In the genomic region with DNA sequence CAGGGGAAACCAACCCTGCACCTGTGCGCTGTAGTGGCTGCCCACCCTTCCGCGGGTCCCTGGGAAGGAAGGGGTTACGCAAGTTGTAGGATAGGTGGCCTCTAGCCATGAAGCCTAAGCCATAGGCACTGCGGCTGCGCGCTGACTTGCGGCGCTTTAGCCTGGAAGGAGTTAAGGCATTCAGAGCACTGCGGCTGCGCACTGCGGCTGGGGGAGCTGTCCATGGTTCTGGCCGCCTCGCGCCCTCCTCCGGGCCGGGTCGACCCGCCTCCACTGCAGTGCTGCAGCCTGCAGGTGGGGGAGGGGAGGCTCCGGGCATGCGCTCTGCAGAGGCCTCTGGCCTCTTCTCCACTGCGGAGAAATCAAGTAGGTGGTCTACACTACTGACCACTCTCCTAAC, we compare ENCODE assay signal across 7 mouse cellular contexts. TPM values are rescaled to one million over a fixed set of nuclear protein-coding genes. Genes with fewer than 3 reads are reported as not detected.
DNase-seq lines count a peak whose midpoint lies in the region; ATAC-seq and TF ChIP-seq lines count a peak whose summit lies in the region.

No protein-coding gene starts in this region.

- peak; percentile 19; the same call in 1 of the 2 replicates for ATAC-seq in heart, embryonic 12.5 days (ENCODE audit: insufficient number of reproducible peaks, low FRiP score)
- ATAC-seq in kidney, postnatal 0 days (replicated peaks; ENCODE audit: low FRiP score, low read depth), result 0 out of 2 replicates have a peak, but pooled peaks have one; percentile 9

- peaks cover 50% of the 10 kb centered on the region for H3K27me3 ChIP-seq in forebrain, embryonic 10.5 days (ENCODE audit: poor library complexity, severe bottlenecking)
- peaks cover 61% of the 10 kb centered on the region for H3K27me3 ChIP-seq in heart, embryonic 12.5 days (replicated peaks)
- peaks cover 37% of the 10 kb centered on the region for H3K27me3 ChIP-seq in kidney, postnatal 0 days (ENCODE audit: insufficient read depth, low read length)
- peaks cover 2% of the 10 kb centered on the region; the same call in 1 of the 2 replicates for H3K27me3 ChIP-seq in splenic B cell, adult 2 months (ENCODE audit: control insufficient read depth, insufficient read depth, low read length, poor library complexity, severe bottlenecking)

- H3K9ac ChIP-seq in heart, embryonic 12.5 days, result no peak overlapping the region
- H3K9ac ChIP-seq in kidney, postnatal 0 days (ENCODE audit: low read depth, low read length), result no peak overlapping the region

- peak; percentile 74 for DNase-seq in brain, embryonic 18.5 days (ENCODE audit: low read depth, low spot score)
- DNase-seq in forebrain, embryonic 10.5 days (ENCODE audit: extremely low spot score, low spot score), result peak; percentile 93
- DNase-seq in kidney, postnatal 0 days (ENCODE audit: low spot score), result peak; percentile 84
- peak; percentile 75 for DNase-seq in liver
- DNase-seq in naive thymus-derived CD4-positive, alpha-beta T cell, adult 2 months (ENCODE audit: low read depth), result peak; percentile 43
- DNase-seq in splenic B cell, adult 2 months (ENCODE audit: low read depth, low spot score), result peak; percentile 84

- peaks cover 11% of the 10 kb centered on the region for H3K36me3 ChIP-seq in forebrain, embryonic 10.5 days (replicated peaks)
- H3K36me3 ChIP-seq in heart, embryonic 12.5 days, result no peaks in the 10 kb centered on the region
- H3K36me3 ChIP-seq in kidney, postnatal 0 days (ENCODE audit: insufficient read depth, low read length), result no peaks in the 10 kb centered on the region
- H3K36me3 ChIP-seq in splenic B cell, adult 2 months (ENCODE audit: control insufficient read depth, insufficient read depth, low read length, poor library complexity, severe bottlenecking), result no peaks in the 10 kb centered on the region; the same call in 1 of the 2 replicates

- H3K27ac ChIP-seq in forebrain, embryonic 10.5 days, result 0 out of 2 replicates have a peak overlapping the region, but pooled peaks have one; percentile 11
- no peak overlapping the region for H3K27ac ChIP-seq in heart, embryonic 12.5 days (ENCODE audit: poor library complexity, severe bottlenecking)
- H3K27ac ChIP-seq in kidney, postnatal 0 days, result no peak overlapping the region

- H3K4me1 ChIP-seq in forebrain, embryonic 10.5 days, result peaks cover 63% of the 10 kb centered on the region
- peaks cover 28% of the 10 kb centered on the region for H3K4me1 ChIP-seq in heart, embryonic 12.5 days (replicated peaks)
- peaks cover 3% of the 10 kb centered on the region; the same call in 1 of the 2 replicates for H3K4me1 ChIP-seq in kidney, postnatal 0 days (replicated peaks; ENCODE audit: insufficient read depth, low read length)

- peak overlapping the region; percentile 74 for H3K4me3 ChIP-seq in forebrain, embryonic 10.5 days
- H3K4me3 ChIP-seq in heart, embryonic 12.5 days, result no peak overlapping the region
- no peak overlapping the region for H3K4me3 ChIP-seq in kidney, postnatal 0 days (replicated peaks; ENCODE audit: low read depth, low read length)

- WGBS in forebrain, embryonic 10.5 days, result under 1% methylated on average over 22 of the region's 22 CpGs
- under 1% methylated on average over 22 of the region's 22 CpGs for WGBS in heart, embryonic 12.5 days
- under 1% methylated on average over 21 of the region's 22 CpGs for WGBS in kidney, postnatal 0 days

- TF ChIP-seq CTCF in kidney, postnatal 0 days (IDR thresholded peaks at IDR 0.05; ENCODE audit: low read depth), result no peak

- no peaks in the 10 kb centered on the region for H3K9me3 ChIP-seq in forebrain, embryonic 10.5 days
- no peaks in the 10 kb centered on the region for H3K9me3 ChIP-seq in heart, embryonic 12.5 days (replicated peaks)
- no peaks in the 10 kb centered on the region for H3K9me3 ChIP-seq in kidney, postnatal 0 days (replicated peaks; ENCODE audit: low read length)

- 0 out of 2 replicates have a peak overlapping the region, but pooled peaks have one; percentile 22 for H3K4me2 ChIP-seq in heart, embryonic 12.5 days
- H3K4me2 ChIP-seq in kidney, postnatal 0 days (ENCODE audit: low read length), result 0 out of 2 replicates have a peak overlapping the region, but pooled peaks have one; percentile 13

RNA-seq across cellular contexts. Expression of a gene that starts 3.3 kb away (rescaled TPM):
- polyA plus RNA-seq in forebrain, embryonic 10.5 days (2016; fragmentation: Nextera tagmentation; extraction: Ambion mirVana), result 0.80 and 0.84 TPM in 2 replicates
- polyA plus RNA-seq in heart, embryonic 12.5 days (2016; fragmentation: Nextera tagmentation; extraction: Ambion mirVana), result 0.15 and 0.17 TPM in 2 replicates
- polyA plus RNA-seq in kidney, postnatal 0 days (2015; fragmentation: Nextera tagmentation; extraction: Ambion mirVana), result 0.26 and 0.30 TPM in 2 replicates

RNA-seq across cellular contexts. Expression of a gene that starts 21.6 kb away (rescaled TPM):
- polyA plus RNA-seq in forebrain, embryonic 10.5 days (2016; fragmentation: Nextera tagmentation; extraction: Ambion mirVana), result 0.29 and 0.48 TPM in 2 replicates
- 0.12 TPM in 1 of 2 replicates, not detected in the other for polyA plus RNA-seq in heart, embryonic 12.5 days (2016; fragmentation: Nextera tagmentation; extraction: Ambion mirVana)
- 376 and 408 TPM in 2 replicates for polyA plus RNA-seq in kidney, postnatal 0 days (2015; fragmentation: Nextera tagmentation; extraction: Ambion mirVana)

RNA-seq across cellular contexts. Expression of a gene that starts 40.0 kb away (rescaled TPM):
- polyA plus RNA-seq in forebrain, embryonic 10.5 days (2016; fragmentation: Nextera tagmentation; extraction: Ambion mirVana), result 74.6 and 76.2 TPM in 2 replicates
- polyA plus RNA-seq in heart, embryonic 12.5 days (2016; fragmentation: Nextera tagmentation; extraction: Ambion mirVana), result 54.7 and 55.3 TPM in 2 replicates
- 80.6 and 83.0 TPM in 2 replicates for polyA plus RNA-seq in kidney, postnatal 0 days (2015; fragmentation: Nextera tagmentation; extraction: Ambion mirVana)

RNA-seq across cellular contexts. Expression of a gene that starts 45.1 kb away (rescaled TPM):
- polyA plus RNA-seq in forebrain, embryonic 10.5 days (2016; fragmentation: Nextera tagmentation; extraction: Ambion mirVana), result 190 and 195 TPM in 2 replicates
- polyA plus RNA-seq in heart, embryonic 12.5 days (2016; fragmentation: Nextera tagmentation; extraction: Ambion mirVana), result 63.1 and 68.1 TPM in 2 replicates
- polyA plus RNA-seq in kidney, postnatal 0 days (2015; fragmentation: Nextera tagmentation; extraction: Ambion mirVana), result 38.0 and 45.9 TPM in 2 replicates

Comparison
In these comparisons a context has a peak if more than half of its experiments do, and no peak if none do; other contexts are left out.
1. DNase-seq: peak in every context shown above with its lines; median percentile 93 in forebrain, embryonic 10.5 days; 84 in kidney, postnatal 0 days; 84 in splenic B cell, adult 2 months; 75 in liver; 74 in brain, embryonic 18.5 days; 43 in naive thymus-derived CD4-positive, alpha-beta T cell, adult 2 months.
2. RNA of a gene that starts 21.6 kb away (polyA plus RNA-seq): 376 to 408 TPM in kidney, postnatal 0 days; 0.29 to 0.48 TPM in forebrain, embryonic 10.5 days and 0.12 TPM in heart, embryonic 12.5 days; every median in the first group is over 100 times any median in the second.